Mouse (Mus musculus): ENCODE results near the gene Tpcn1.
A peak's percentile ranks its signal among the peaks of the same experiment; 100 is the strongest.
"Not testable (repeated sequence)": the region's sequence is repeated elsewhere in the genome, so short reads cannot be mapped to it uniquely, and the experiment has no call there.

Tpcn1 gene

DNA sequence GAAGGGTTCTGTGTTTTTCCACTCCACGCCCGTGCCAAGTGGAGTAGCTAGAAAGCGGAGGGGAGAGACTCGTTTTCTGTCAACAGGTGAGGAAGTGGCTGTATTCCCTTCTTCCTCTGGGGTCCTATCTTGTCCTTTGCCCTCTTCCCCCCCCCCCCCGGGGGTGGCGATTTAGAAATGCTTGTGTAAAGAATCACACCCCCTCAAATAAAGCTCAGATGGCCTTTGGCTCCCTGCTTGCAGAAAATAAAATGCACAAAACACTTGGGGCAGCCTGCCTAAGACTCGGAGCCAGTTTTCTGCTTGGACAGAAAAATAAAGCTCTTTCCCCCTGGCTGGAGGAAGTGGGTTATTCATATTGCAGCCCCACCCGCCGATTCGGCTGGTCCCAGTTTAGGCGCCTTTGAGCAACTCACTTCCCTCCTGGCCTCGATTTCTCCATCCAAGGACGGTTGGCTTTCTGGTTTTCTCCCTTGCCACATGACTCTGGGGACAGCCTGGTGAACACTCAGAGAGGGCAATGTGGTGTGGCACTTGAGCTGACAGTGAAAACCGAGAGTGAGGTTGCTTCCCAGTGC is 76.7 kb downstream of the Tpcn1 start:
- peak in 1 of 2 experiments; percentile 35 for DNase-seq (ENCODE audit: low spot score in 2 of 2)

DNA sequence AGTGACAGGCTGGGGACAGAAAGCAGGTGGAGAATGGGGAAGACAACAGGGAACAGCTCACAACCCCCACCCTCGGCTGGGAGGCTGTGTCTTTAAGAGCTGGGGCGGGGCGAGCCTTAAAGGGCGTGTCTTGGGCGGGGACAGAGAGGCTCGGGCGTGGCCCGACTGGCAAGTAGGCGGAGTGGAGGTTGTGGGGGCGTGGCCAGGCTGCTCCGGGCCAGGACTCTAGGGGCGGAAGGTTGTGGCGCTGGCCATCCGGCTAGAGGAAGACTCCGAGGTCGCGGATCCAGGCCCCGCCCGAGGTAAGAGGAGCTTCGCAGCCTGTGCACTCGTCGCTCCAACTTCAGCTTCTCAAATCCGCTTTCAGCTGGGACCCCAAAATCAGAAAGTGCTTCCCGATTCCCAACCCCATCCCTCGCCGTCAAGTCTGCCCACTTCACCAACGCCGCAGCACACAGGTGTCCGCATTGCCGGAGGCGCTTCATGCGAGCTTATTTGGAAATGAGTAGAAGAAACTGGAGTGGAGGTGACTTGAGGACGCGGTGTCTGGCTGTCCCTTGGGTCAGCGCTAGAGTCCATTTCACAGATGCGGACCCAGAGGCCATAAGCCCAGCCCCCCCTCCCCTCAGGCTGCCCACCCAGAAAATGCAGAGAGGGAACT is 77.4 kb downstream of the Tpcn1 start, which contains the start of gene Slc8b1:
Gene Slc8b1 (plus strand): TSS at position 187 of the 661 bp plus-strand sequence.
- peak; percentile 97 to 98 for DNase-seq (ENCODE audit: low spot score in 2 of 2)

DNA sequence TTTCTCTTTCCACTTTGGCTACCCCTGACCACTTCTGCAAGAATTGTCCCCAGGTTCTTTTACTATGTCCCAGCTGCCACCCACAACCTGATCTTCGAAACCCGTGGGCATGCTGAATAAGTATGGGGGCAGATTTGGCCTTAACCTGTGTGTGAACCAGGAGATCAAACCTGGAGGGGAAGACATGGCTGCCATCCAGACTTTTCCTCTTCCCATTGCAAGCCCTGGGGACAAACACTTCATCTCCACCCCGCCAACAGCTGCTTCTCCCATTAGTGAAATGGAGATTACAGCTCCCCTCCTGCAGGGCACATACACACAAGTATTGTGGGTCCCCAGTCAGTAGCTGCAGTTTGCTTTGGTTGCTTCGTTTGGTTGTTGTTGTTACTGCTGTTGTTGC is 81.2 kb downstream of the Tpcn1 start:
- DNase-seq (ENCODE audit: low spot score in 2 of 2), result no peak

DNA sequence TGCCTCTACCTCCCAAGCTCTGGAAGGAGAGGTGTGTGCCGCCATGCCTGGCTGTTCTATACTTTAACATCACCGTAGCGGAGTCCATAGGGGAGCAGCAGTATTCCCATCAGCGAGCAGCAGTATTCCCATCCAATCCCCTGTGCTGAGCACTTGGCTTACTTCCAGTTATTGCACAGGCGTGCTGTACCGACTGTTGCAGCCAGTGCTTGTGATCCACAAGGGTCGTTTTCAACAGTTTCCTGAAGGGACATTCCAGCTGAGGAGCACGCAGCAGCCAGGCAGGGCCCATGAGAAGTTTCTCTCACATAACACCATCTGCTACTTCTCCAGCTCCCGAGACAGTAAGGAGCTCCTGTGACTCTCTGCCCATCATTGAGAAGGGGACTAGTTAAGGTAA is 82.0 kb downstream of the Tpcn1 start:
- no peak for DNase-seq (ENCODE audit: low spot score in 2 of 2)

DNA sequence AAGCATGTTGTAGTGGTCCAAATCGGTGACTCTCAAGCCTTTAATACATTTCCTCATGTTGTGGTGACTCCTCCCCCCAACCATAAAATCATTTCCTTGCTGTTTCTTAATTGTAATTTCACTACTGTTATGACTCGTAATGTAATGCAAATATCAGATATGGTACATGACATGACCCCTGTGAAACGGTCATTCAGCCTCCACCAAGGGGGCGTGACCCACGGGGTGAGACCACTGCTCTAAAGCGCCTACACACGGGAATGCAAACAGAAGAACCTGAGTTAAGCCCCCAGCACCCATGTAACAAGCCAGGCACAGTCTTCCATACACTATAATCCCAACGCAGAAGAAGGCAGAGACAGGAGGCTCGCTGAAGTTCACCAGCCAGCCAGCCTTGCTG is 82.7 kb downstream of the Tpcn1 start:
- DNase-seq (ENCODE audit: low spot score in 2 of 2), result no peak

DNA sequence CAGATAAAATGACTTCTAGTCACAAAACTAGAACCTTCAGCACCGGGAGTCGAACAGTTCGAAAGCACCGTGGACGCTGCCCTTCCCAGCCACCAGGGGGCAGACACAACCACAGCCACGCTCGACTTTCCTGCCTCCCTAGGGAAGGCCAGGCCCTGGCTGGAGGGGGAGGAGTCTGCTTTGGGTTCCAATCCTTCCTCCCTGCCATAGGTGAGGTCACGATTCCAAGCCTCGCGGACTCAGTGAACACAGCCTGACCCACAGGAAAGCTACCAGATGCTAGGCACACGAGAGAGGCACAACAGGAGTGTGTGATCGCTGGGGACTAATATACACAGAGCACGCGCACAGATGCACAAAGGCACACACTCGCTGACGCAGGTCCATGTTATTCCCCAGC is 83.1 kb downstream of the Tpcn1 start:
- peak; percentile 71 to 88 for DNase-seq (ENCODE audit: low spot score in 2 of 2)

DNA sequence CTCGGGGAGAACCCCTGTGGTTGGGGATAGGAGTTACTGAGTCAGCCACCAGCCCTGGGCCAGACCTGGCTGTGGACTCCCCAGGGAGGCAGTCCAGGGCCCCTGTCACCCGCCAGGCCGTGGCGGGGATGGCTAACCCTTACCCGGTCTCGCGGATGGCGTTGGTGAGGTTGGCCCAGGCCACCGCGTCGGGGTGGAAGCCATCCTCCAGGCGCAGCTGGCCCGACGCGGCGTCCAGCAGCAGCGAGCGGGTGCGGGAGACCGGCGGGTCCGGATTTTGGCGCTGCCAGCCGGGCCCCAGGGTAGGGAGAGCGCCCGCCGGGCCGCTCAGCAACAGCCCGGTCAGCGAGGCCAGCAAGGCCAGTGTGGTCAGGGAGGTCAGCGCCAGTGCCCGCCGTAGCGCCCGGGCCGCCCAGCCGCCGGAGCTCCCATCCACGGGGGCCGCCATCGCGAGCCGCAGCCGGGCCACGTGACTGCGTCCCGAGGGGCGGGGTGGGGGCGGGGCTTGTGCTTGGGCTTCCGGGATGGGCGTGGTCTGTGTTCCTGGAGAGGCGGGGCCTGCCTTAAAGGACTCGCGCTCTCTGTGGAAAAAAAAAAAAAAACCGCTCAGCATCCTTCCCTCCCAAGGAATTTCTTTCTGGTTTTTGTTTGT is 85.2 kb downstream of the Tpcn1 start, which contains the start of gene Plbd2:
Gene Plbd2 (minus strand): TSS at position 482 of the 652 bp plus-strand sequence.
- peak; percentile 84 to 93 for DNase-seq (ENCODE audit: low spot score in 2 of 2)

DNA sequence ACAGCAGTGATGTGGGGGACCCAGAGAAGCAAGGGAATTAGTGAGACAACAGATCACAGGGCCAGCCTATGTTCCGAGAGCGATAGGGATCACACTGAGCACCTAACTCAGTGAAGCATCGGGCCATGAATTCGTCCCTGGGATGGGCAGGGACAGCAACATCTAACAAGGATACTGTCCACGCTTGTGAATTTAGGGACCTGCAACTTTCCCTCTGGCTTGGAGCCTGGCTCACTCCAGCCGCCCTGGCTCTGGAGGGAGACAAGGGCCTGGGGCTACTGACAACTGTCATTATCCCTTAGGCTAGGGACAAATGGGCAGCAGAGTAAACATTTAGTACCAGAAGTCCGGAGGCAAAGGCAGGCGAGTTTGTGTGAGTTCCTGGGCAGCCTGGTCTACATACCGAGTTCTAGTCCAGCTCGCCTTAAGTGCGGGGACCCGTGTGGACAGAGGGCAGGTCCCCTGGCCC is 85.8 kb downstream of the Tpcn1 start:
- no peak for DNase-seq (ENCODE audit: low spot score in 2 of 2)

DNA sequence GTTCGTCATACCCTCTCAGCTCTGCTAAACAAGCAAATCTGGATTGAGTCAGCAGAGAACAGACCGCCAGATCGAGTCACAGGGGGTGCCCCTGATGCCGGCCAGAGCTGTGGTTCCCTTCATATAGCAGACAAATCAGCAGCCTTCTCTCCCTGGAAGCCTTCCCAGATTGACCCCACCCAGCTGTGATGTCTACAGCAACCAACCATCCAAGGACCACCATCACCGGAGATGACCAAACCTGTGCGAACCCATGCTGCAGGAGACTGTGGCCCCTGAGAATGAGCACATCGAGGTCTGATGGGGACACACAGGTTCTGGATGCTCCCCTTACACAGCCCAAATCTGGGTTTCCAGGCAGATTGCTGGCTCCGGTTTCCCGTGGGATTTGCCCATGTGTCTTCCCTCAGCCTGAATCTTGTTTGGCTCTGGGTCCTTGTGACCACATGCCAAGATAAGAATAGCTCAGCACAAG is 86.3 kb downstream of the Tpcn1 start:
- no peak for DNase-seq (ENCODE audit: low spot score in 2 of 2)

DNA sequence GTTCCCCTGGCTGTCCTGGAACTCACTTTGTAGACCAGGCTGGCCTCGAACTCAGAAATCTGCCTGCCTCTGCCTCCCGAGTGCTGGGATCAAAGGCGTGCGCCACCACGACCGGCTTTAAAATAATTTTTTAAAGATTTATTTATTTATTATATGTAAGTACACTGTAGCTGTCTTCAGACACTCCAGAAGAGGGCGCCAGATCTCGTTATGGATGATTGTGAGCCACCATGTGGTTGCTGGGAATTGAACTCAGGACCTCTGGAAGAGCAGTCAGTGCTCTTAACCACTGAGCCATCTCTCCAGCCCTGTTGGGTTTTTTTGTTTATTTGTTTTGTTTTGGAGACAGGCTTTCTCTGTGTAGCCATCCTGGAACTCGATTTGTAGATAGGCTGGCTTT is 87.9 kb downstream of the Tpcn1 start:
- DNase-seq (ENCODE audit: low spot score in 2 of 2), result not testable (repeated sequence)

DNA sequence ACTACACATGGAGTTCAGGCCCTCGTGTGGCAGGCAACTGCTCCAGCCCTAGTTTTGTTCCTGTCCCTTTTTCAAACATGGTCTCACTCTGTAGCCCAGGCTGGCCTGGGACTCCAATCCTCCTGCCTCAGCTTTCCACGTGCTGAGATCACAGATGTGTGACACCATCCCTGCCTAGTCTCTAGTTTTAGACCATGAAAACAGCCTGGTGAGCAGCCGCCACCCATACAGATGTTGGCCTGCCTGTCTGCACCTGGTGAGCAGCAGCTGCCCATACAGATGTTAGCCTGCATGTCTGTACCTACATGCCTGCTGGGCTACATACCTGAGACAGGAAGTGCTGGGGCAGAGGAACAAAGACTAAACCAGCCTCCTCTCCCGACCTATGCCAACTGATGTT is 89.3 kb downstream of the Tpcn1 start:
- no peak for DNase-seq (ENCODE audit: low spot score in 2 of 2)

DNA sequence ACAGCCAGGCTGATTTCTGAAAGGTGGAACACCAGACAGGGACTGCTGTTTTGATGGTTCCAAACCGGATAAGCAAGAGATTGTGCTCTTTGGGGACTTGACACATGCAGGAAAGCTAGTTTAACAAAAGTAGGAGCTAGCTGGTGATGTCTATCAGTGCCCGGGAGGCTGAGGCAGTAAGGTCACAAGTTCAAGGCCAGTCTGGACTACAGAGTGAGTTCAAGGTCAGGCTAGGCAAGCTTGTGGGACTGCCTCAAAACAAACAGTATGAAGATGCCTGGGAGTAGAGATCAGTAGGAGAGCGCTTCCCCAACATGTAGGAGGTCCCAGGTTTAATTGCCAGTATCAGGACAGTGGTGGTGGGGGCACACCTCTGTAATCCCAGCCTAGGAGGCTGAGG is 91.4 kb downstream of the Tpcn1 start:
- DNase-seq (ENCODE audit: low spot score in 2 of 2), result no peak

DNA sequence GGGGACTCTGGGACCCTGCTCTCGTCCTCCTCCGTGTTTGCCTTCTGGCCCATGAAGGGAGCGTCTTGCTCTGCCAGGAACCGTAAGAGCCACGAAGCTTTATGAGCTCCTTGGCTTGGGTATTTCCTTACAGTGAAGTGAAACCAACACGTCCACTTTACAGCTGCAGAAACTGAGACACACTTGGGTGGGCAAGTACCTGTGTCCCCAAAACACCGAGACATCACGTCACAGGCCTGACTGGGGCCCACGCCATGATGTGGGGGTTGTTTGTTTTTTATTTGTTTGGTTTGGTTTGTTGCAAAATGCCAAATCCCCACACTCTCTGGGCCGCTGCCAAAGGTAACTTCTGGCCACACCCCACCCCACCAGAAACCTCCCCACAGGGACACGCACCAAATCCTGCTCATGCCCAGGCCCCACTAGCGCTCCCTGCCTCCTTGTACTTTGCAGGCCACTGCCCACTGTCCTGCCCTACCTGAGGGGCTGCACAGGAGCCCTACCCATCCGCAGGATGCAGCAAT is 92.7 kb downstream of the Tpcn1 start:
- no peak for DNase-seq (ENCODE audit: low spot score in 2 of 2)

DNA sequence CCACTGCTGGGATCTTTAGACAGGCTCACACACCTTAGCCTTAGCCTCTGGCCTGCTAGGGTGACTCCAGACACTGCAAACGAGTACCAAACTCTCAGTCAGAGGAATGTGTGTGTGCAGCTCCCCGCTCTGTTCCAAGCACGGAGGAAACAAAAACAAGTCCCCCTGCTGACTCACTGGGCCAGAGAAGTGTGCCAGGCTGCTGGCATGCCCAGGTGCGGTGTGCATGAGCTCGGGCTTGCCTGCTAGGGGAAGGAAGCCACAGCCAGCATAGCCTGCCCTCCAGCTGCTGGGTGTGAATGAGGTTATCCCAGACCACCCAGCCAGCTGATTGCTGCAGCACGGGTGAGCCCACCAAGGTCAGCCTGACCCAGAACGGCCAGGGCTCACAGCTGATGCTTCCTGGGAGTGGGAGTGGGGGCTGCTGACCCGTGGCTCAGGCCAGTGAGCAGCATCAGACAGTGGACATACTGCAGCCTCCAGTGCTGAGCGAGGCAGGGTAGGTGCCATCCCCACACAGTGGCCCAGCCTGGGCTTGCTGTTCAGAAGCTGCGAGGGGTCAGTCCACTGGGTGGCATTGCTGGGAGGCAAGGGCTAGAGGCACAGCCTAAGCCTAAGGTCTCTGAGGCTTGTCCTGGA is 93.3 kb downstream of the Tpcn1 start:
- no peak for DNase-seq (ENCODE audit: low spot score in 2 of 2)

DNA sequence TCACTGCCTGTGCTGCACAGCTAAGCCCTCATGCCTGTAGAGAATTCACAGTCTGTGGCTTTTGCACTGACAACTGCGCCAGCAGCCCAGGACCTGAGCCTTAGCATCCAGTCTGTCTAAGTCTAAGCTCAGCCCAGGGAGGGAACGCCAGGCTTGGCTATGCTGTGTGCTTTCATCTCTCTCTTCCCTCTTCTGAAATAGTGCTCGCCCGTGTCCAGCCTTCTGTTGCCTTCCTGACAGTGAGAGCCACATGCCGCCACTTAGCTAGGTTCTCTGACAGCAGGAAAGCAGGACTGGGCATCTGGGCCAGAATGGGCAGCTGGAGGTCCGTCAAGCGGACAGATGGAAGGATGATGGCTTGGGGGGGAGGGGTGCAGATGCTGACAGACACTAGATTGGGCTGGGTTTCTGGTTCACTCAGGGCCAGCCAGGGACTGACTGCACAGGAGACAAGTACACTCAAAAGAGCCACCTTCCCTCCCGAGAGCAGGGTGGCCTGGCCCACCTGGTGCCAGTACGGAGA is 94.5 kb downstream of the Tpcn1 start:
- no peak for DNase-seq (ENCODE audit: low spot score in 2 of 2)

DNA sequence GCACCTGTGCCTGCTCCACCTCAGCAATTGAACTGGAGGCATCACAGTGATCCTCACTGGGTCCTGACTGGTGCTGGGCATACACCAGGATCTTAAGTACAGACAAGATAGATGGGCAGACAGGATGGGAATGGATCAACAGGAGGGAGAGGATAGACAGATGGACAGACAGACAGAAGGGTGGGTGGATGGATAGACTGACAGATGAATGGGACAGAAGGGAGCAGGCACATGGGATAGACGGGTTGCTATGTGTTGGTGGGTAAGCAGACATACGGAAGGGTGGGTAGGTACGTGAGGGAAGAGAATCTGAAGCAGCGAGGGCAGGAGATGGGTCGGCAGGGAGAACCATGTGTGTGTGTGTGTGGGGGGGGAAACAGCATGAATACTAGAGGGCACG is 95.0 kb downstream of the Tpcn1 start:
- no peak for DNase-seq (ENCODE audit: low spot score in 2 of 2)

DNA sequence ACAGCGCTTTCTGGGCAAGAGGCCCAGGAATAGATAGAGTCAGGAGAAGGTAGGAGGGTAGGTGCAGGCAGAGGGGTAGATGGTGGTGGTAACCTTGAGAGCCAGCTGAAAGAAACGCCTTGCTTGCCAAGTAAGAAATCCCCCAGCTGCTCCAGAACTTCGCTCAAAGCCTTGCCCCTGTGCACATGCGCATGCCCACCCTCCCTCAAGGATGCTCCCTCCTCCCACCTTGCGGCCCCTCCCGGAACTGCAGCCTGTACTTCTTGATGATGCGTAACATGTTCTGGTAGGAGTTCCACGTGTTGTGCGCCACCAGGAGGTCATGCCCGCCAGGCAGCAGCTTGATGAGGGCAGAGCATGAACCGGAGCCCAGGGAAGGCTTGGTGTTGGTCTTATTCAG is 96.0 kb downstream of the Tpcn1 start:
- DNase-seq (ENCODE audit: low spot score in 2 of 2), result no peak

DNA sequence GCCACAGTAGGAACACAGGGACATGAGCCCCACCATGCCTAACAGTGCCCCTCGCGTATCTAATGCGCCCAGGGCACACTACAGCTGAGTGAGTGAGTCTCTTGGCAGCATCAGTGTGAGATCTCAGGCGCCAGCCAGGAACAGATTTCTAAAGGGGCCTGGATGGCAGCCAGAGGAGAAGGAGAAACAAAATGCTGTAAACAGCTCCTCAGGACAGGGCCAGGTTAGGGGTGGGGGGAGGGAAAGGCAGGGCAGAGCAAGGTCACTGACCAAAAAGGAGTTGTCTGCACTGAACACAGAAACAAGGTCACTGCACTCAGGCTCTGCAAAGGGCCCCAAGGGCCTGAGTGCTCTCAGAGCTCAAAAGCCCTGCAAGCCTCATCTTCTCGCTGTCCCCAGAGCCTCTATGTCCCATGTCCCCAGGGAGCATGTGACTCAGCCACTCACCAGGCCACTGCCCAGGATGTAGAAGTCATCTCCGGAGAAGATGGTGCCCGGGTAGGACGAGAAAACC is 97.7 kb downstream of the Tpcn1 start:
- no peak for DNase-seq (ENCODE audit: low spot score in 2 of 2)

DNA sequence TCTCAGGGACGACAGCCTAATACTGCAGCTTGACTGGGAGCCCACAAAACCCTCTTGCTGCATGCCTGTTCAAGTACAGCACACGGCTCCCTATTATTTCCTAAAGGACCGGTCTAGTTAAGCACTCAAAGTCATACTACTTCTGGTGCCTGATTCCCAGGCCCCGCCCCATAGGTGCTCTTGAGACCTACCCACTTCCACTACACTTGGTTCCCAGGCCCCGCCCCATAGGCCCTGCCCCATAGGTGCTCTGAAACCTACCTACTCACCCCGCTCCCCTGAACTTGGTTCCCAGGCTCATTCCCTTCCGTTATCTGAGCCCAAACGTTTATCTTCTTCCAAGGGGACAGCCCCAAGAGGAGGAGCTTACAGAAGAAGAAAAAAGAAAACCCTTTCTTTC is 100.6 kb downstream of the Tpcn1 start:
- no peak for DNase-seq (ENCODE audit: low spot score in 2 of 2)
